Mouse (Mus musculus): ENCODE results near the gene Sirt3. TPM values are rescaled to one million over a fixed set of nuclear protein-coding genes. Genes with fewer than 3 reads are reported as not detected.

The Sirt3 gene
- polyA plus RNA-seq, 1 experiment: 18.4 TPM

DNA sequence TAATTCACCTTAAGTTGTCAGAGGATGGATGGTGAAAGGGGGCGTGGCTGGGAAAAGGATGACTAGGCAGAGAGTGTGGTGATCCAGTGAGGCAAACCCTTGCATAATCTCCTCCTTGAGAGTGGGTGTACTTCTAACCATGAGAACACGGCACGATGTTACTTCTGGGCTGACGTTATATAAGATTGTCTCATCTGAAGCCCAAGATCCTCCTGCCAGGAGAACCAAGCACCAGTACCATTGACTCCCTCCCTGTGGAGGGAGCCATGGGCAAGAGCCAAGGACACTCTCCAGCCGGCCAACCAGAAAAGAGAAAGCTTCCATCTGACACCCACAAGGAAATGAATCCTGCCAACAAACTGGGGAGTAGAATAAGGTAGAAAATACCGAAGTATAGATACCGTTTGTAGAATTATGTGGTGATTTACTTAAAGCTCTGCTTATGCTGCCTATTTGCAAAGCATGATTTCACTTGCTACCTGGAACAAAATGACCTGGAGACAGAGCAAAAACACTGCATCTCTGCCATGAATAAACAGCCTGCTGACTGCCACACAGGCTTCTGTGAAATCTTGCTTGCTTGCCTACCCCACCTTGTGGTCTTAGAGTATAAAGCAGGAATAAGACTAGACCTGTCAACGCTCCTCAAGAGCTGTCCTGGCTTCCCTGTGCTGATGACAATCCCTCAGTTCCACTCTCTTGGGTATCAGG lies 53.8 kb downstream of the Sirt3 start:
- DNase-seq (ENCODE audit: low read depth, low spot score): no peak
- 13% methylated on average over 8 of the region's 8 CpGs for WGBS

DNA sequence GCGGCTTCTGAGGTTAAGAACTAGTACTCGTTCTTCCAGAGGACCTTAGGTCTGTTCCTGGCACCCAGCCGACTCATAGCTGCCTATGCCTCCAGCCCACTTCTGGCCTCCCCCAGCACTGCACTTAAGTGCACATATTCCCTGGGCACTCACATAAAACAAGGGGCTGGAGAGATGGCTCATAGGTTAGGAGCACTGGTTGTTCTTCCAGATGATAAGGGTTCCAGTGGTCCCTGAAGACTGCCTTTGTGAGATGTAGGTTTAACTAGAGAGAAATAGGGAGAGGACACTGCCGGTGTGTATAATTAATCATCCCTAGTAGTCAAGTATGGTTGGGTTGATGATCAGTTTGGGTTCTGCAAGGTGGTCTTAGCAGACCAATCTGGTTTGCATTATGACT lies 59.4 kb downstream of the Sirt3 start:
- 88% methylated on average over 4 of the region's 4 CpGs for WGBS
- no peak for DNase-seq (ENCODE audit: low read depth, low spot score)

DNA sequence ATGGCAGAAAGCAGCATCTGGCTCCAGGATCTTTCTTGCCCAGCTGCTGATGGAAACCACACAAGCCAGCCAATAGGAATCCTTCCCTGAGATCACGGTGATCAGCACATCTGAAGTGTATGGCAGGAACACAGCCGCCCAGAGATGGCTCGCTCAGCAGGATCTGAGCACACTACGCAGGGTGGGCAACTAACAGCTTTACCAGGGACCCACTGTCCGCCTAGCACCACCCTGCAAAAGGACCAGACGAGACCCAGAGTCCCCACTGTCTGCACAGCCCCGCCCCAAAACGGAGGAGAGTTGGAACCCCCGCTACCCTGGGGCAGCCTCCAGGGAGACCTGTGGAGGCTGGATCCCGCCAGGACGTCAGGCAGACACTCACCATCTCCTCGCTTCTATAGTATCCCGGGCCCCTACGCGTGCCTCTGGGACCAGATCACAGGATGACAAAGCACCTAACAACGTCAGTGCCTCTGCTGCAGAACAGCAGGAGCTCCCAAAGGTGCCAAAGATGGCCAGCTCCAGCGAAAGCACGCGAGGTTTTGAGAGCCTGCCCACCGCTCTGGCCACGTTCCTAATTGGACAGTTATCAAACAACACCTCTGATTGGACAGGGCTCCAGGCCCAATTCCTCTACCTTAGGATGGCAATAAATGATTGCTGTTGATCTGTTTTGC lies 60.3 kb downstream of the Sirt3 start, which contains the start of gene Zfp941:
Gene Zfp941, minus strand, starts transcription at position 526 of the 677 bp plus-strand sequence.
- DNase-seq (ENCODE audit: low read depth, low spot score): no peak
- WGBS: 4% methylated on average over 21 of the region's 21 CpGs

DNA sequence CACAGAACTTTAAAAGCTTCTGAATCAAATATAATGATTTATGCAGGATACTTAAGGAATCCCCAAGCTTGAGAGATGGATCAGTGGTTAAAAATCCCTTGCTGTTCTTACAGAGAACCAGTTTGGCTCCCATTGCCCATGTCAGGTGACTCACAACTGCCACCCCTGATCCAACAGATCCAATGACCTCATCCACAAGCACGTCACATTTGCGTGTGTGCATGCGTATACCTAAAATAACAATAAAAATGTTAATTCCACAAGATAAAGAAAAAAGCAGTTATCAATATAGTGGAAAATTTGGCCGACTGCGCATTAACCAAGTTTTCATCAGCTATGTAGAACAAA lies 60.8 kb downstream of the Sirt3 start:
- no peak for DNase-seq (ENCODE audit: low read depth, low spot score)
- WGBS: 47% methylated on average over 5 of the region's 5 CpGs

DNA sequence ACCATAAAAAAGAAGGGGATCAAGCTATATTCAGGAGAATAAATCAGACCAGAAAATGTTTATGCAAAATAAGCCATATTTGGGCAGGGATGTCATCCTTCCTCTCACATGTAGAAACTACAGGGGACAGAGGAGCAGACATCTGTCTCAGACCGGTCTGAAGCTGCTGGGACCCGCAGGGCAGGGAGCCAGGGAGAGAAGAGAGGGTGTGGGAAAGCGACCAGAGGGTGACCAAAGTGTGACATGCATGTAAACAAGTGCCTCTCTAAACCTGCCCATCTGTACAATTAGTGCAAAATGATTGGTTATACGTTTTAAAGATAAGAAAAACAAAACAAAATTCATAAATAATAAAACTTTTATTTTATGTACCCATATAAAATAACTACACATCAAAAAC lies 61.9 kb downstream of the Sirt3 start:
- no peak for DNase-seq (ENCODE audit: low read depth, low spot score)

More for the DNA sequence above, 61.9 kb downstream of the Sirt3 start:
- 47% methylated on average over 4 of the region's 4 CpGs for WGBS

Other genes starting within 250 kb of the Sirt3 start
- not detected in 2 replicates for gene Olfr53, start 235.9 kb downstream of the Sirt3 start, polyA plus RNA-seq (2012; rRNA removed)
- not detected in 2 replicates for gene Olfr539, start 222.4 kb downstream of the Sirt3 start, polyA plus RNA-seq (2012; rRNA removed)
- not detected in 2 replicates for gene Olfr45, start 200.4 kb downstream of the Sirt3 start, polyA plus RNA-seq (2012; rRNA removed)
- not detected in 2 replicates for gene Olfr541, start 185.0 kb downstream of the Sirt3 start, polyA plus RNA-seq (2012; rRNA removed)
- 0.75 and 1.4 TPM in 2 replicates for gene Cyp2e1, start 118.6 kb downstream of the Sirt3 start, polyA plus RNA-seq (2012; rRNA removed)
- not detected in 2 replicates for gene Syce1, start 94.5 kb downstream of the Sirt3 start, polyA plus RNA-seq (2012; rRNA removed)
- 0.15 and 0.20 TPM in 2 replicates for gene Zfp941, start 60.1 kb downstream of the Sirt3 start, polyA plus RNA-seq (2012; rRNA removed)
- gene Urah, start 47.3 kb downstream of the Sirt3 start, polyA plus RNA-seq (2012; rRNA removed): 47.2 and 49.4 TPM in 2 replicates
- gene Scgb1c1, start 36.8 kb downstream of the Sirt3 start, polyA plus RNA-seq (2012; rRNA removed): not detected in 2 replicates
- gene Odf3, start 34.5 kb downstream of the Sirt3 start, polyA plus RNA-seq (2012; rRNA removed): not detected in 2 replicates
- gene Gm45785, start 26.0 kb downstream of the Sirt3 start, polyA plus RNA-seq (2012; rRNA removed): not detected in 2 replicates
- gene Ric8a, start 25.4 kb downstream of the Sirt3 start, polyA plus RNA-seq (2012; rRNA removed): 93.2 and 103 TPM in 2 replicates
- gene Bet1l, start 24.7 kb downstream of the Sirt3 start, polyA plus RNA-seq (2012; rRNA removed): 22.0 and 22.5 TPM in 2 replicates
- gene Psmd13, start 341 bp downstream of the Sirt3 start, polyA plus RNA-seq (2012; rRNA removed): 79.6 and 86.8 TPM in 2 replicates
- gene Cox8b, start 18.1 kb upstream of the Sirt3 start, polyA plus RNA-seq (2012; rRNA removed): 3.4 and 4.4 TPM in 2 replicates
- 93.6 and 138 TPM in 2 replicates for gene Nlrp6, start 38.6 kb upstream of the Sirt3 start, polyA plus RNA-seq (2012; rRNA removed)
- 20.5 and 23.1 TPM in 2 replicates for gene Pgghg, start 59.1 kb upstream of the Sirt3 start, polyA plus RNA-seq (2012; rRNA removed)
- 0.86 and 0.95 TPM in 2 replicates for gene Ifitm5, start 68.0 kb upstream of the Sirt3 start, polyA plus RNA-seq (2012; rRNA removed)
- not detected in 2 replicates for gene Gm45717, start 73.6 kb upstream of the Sirt3 start, polyA plus RNA-seq (2012; rRNA removed)
- gene Ifitm2, start 73.7 kb upstream of the Sirt3 start, polyA plus RNA-seq (2012; rRNA removed): 596 and 675 TPM in 2 replicates
- gene Ifitm1, start 84.9 kb upstream of the Sirt3 start, polyA plus RNA-seq (2012; rRNA removed): 138 and 161 TPM in 2 replicates
- gene Ifitm3, start 128.5 kb upstream of the Sirt3 start, polyA plus RNA-seq (2012; rRNA removed): 306 and 461 TPM in 2 replicates
- gene Ifitm6, start 135.6 kb upstream of the Sirt3 start, polyA plus RNA-seq (2012; rRNA removed): 6.3 and 8.3 TPM in 2 replicates
- not detected in 2 replicates for gene Gm17387, start 146.8 kb upstream of the Sirt3 start, polyA plus RNA-seq (2012; rRNA removed)
- 15.8 and 22.3 TPM in 2 replicates for gene B4galnt4, start 178.8 kb upstream of the Sirt3 start, polyA plus RNA-seq (2012; rRNA removed)
- 101 and 143 TPM in 2 replicates for gene Pkp3, start 195.9 kb upstream of the Sirt3 start, polyA plus RNA-seq (2012; rRNA removed)
- 41.3 and 41.8 TPM in 2 replicates for gene Sigirr, start 218.3 kb upstream of the Sirt3 start, polyA plus RNA-seq (2012; rRNA removed)
- gene Ano9, start 235.5 kb upstream of the Sirt3 start, polyA plus RNA-seq (2012; rRNA removed): 143 and 205 TPM in 2 replicates
- 23.6 and 28.1 TPM in 2 replicates for gene Ptdss2, start 240.1 kb upstream of the Sirt3 start, polyA plus RNA-seq (2012; rRNA removed)